Mouse (Mus musculus) CH12.LX (cell line): ENCODE results near the gene Hk2. TPM values are rescaled to one million over a fixed set of nuclear protein-coding genes. Genes with fewer than 3 reads are reported as not detected.

Experiments
- DNase-seq: peaks from one replicate; pipeline ENCODE4 v3.0.0-alpha.2; 2013; ENCODE audit errors: extremely low read depth
- H3K27ac ChIP-seq: 2 replicates; pipeline ENCODE4 v1.5.1; 2012; ENCODE audit warnings: low read depth, mild to moderate bottlenecking, control low read depth, moderate library complexity; ENCODE audit not compliant: insufficient read depth
- H3K27me3 ChIP-seq: replicated peaks from 2 replicates; pipeline ENCODE3; 2012; ENCODE audit warnings: inconsistent platforms
- H3K36me3 ChIP-seq, 2 experiments: replicated peaks in 1 of 2; 2 replicates each; pipeline versions ENCODE3 to v1.6.1; 2012; ENCODE audit warnings: inconsistent platforms in 1 of 2, low read length in 1 of 2, mild to moderate bottlenecking in 1 of 2, mixed read lengths in 1 of 2, moderate library complexity in 1 of 2; ENCODE audit not compliant: control insufficient read depth in 1 of 2, insufficient read depth in 1 of 2
- H3K4me1 ChIP-seq, 2 experiments: 2 replicates each; pipeline ENCODE4 v1.6.1; 2012; ENCODE audit warnings: inconsistent platforms in 1 of 2, moderate library complexity in 1 of 2; ENCODE audit not compliant: insufficient read depth in 2 of 2, control insufficient read depth in 1 of 2
- H3K4me2 ChIP-seq: 2 replicates; pipeline ENCODE4 v1.6.1; 2012; ENCODE audit warnings: low read depth, mild to moderate bottlenecking, control low read depth; ENCODE audit not compliant: poor library complexity, insufficient read depth, severe bottlenecking
- H3K4me3 ChIP-seq, 3 experiments: fragments of 150-350 bp in 1 of 3; sonication (generic) in 1 of 3; replicated peaks in 1 of 3; 2 replicates each; pipeline versions ENCODE3 to v1.5.1; 2011 to 2012; ENCODE audit warnings: low read depth in 2 of 3, low read length in 2 of 3, mild to moderate bottlenecking in 2 of 3, moderate library complexity in 2 of 3, control low read depth in 1 of 3, improper control_type of control experiment in 1 of 3, inconsistent platforms in 1 of 3, mixed read lengths in 1 of 3; ENCODE audit not compliant: poor library complexity in 1 of 3
- H3K79me2 ChIP-seq: replicated peaks from 2 replicates; pipeline ENCODE4 v1.6.1; 2012; ENCODE audit warnings: mild to moderate bottlenecking, moderate library complexity; ENCODE audit not compliant: control insufficient read depth, poor library complexity, insufficient read depth, severe bottlenecking; ENCODE audit errors: extremely low read depth
- H3K9ac ChIP-seq: 2 replicates; pipeline ENCODE4 v1.6.1; 2012; ENCODE audit warnings: low read depth, mild to moderate bottlenecking, control low read depth, moderate library complexity; ENCODE audit not compliant: insufficient read depth
- H3K9me3 ChIP-seq: replicated peaks from 2 replicates; pipeline ENCODE3; 2012; ENCODE audit warnings: low read length, inconsistent platforms, mixed read lengths
- BHLHE40 ChIP-seq: IDR thresholded peaks from 2 replicates; pipeline ENCODE4 v1.6.1; 2011; ENCODE audit warnings: mild to moderate bottlenecking, low read depth, low read length, improper control_type of control experiment
- CHD1 ChIP-seq: IDR thresholded peaks from 2 replicates; pipeline ENCODE4 v1.6.1; 2012; ENCODE audit warnings: low read depth, low read length, improper control_type of control experiment, inconsistent platforms
- CTCF ChIP-seq, 2 experiments: IDR thresholded peaks in 1 of 2; conservative IDR thresholded peaks in 1 of 2; 2 replicates each; pipeline ENCODE4 v1.5.1; 2011 to 2012; ENCODE audit warnings: low read depth in 2 of 2, low read length in 2 of 2, improper control_type of control experiment in 1 of 2, inconsistent platforms in 1 of 2, mild to moderate bottlenecking in 1 of 2, moderate library complexity in 1 of 2
- ELF1 ChIP-seq: IDR thresholded peaks from 2 replicates; pipeline ENCODE4 v1.6.1; 2014; ENCODE audit warnings: low read depth, mild to moderate bottlenecking, inconsistent platforms, low read length, improper control_type of control experiment
- EP300 ChIP-seq: IDR thresholded peaks from 2 replicates; pipeline ENCODE4 v1.6.1; 2011; ENCODE audit warnings: low read length, improper control_type of control experiment
- ETS1 ChIP-seq: conservative IDR thresholded peaks from 2 replicates; pipeline ENCODE4 v1.6.1; 2012; ENCODE audit warnings: low read depth, mild to moderate bottlenecking, inconsistent platforms, low read length, improper control_type of control experiment, moderate library complexity
- HCFC1 ChIP-seq: IDR thresholded peaks from 2 replicates; pipeline ENCODE4 v1.6.1; 2012; ENCODE audit warnings: low read depth, mild to moderate bottlenecking, inconsistent platforms, low read length, improper control_type of control experiment
- IRF4 ChIP-seq: IDR thresholded peaks from 2 replicates; pipeline ENCODE4 v1.6.1; 2014; ENCODE audit warnings: low read depth, mild to moderate bottlenecking, inconsistent platforms, low read length, improper control_type of control experiment
- JUN ChIP-seq: IDR thresholded peaks from 2 replicates; pipeline ENCODE4 v1.6.1; 2011; ENCODE audit warnings: low read depth, mild to moderate bottlenecking, low read length, improper control_type of control experiment, moderate library complexity; ENCODE audit not compliant: insufficient read depth
- KAT2A ChIP-seq: IDR thresholded peaks from 2 replicates; pipeline ENCODE4 v1.6.1; 2012; ENCODE audit warnings: low read length, improper control_type of control experiment, inconsistent platforms; ENCODE audit not compliant: insufficient replicate concordance
- MAFK ChIP-seq: IDR thresholded peaks from 2 replicates; pipeline ENCODE4 v1.6.1; 2011; ENCODE audit warnings: low read length, improper control_type of control experiment; ENCODE audit not compliant: insufficient replicate concordance
- MXI1 ChIP-seq: IDR thresholded peaks from 2 replicates; pipeline ENCODE4 v1.6.1; 2011; ENCODE audit warnings: mild to moderate bottlenecking, low read depth, low read length, improper control_type of control experiment
- MYC ChIP-seq: IDR thresholded peaks from 2 replicates; pipeline ENCODE4 v1.6.1; 2011; ENCODE audit warnings: low read depth, mild to moderate bottlenecking, improper control_type of control experiment, low read length
- NELFE ChIP-seq: IDR thresholded peaks from 2 replicates; pipeline ENCODE4 v1.6.1; 2011; ENCODE audit warnings: low read depth, low read length, improper control_type of control experiment
- NRF1 ChIP-seq: IDR thresholded peaks from 2 replicates; pipeline ENCODE4 v1.6.1; 2014; ENCODE audit warnings: low read depth, mild to moderate bottlenecking, inconsistent platforms, low read length, improper control_type of control experiment, moderate library complexity
- PAX5 ChIP-seq: IDR thresholded peaks from 2 replicates; pipeline ENCODE4 v1.6.1; 2012; ENCODE audit warnings: low read length, inconsistent platforms, mixed read lengths
- POLR2A ChIP-seq: IDR thresholded peaks from 2 replicates; pipeline ENCODE4 v1.6.1; 2011; ENCODE audit warnings: low read depth, mild to moderate bottlenecking, improper control_type of control experiment, low read length
- POLR2AphosphoS2 ChIP-seq: IDR thresholded peaks from 2 replicates; pipeline ENCODE4 v1.6.1; 2011; ENCODE audit warnings: low read depth, low read length, improper control_type of control experiment
- RAD21 ChIP-seq: IDR thresholded peaks from 2 replicates; pipeline ENCODE4 v1.6.1; 2011; ENCODE audit warnings: low read depth, mild to moderate bottlenecking, low read length, improper control_type of control experiment, moderate library complexity
- SIN3A ChIP-seq: IDR thresholded peaks from 2 replicates; pipeline ENCODE4 v1.6.1; 2012; ENCODE audit warnings: low read length, improper control_type of control experiment, inconsistent platforms
- TCF12 ChIP-seq: IDR thresholded peaks from 2 replicates; pipeline ENCODE4 v1.6.1; 2014; ENCODE audit warnings: low read depth, mild to moderate bottlenecking, inconsistent platforms, low read length, improper control_type of control experiment
- USF1 ChIP-seq: IDR thresholded peaks from 2 replicates; pipeline ENCODE4 v1.6.1; 2014; ENCODE audit warnings: low read depth, mild to moderate bottlenecking, inconsistent platforms, low read length, improper control_type of control experiment
- ZKSCAN1 ChIP-seq: IDR thresholded peaks from 2 replicates; pipeline ENCODE4 v1.6.1; 2012; ENCODE audit warnings: low read depth, inconsistent platforms, low read length, improper control_type of control experiment, borderline replicate concordance
- ZMIZ1 ChIP-seq: IDR thresholded peaks from 2 replicates; pipeline ENCODE4 v1.6.1; 2012; ENCODE audit warnings: low read depth, mild to moderate bottlenecking, inconsistent platforms, low read length, improper control_type of control experiment
- ZNF384 ChIP-seq: IDR thresholded peaks from 2 replicates; pipeline ENCODE4 v1.6.1; 2012; ENCODE audit warnings: low read depth, low read length, improper control_type of control experiment, inconsistent platforms
- dilution Hi-C: fragments of 300-500 bp; cut with MboI; formaldehyde crosslinking; loops from 2 replicates; pipeline ENCODE4 v1.14.3; 2020; ENCODE audit warnings: low sequenced_read_pairs; ENCODE audit not compliant: extremely low pct_unique_long_range_greater_than_20kb, extremely low pct_ligation_motif_present
- in situ Hi-C: fragments of 300-500 bp; cut with MboI; formaldehyde crosslinking; loops from 3 replicates; pipeline ENCODE4 v1.14.3; 2019; ENCODE audit warnings: low sequenced_read_pairs, low pct_ligation_motif_present, low pct_unique_long_range_greater_than_20kb, mixed read lengths
- polyA plus RNA-seq: library from polyadenylated mRNA; unstranded; fragments of >175 nt; gene quantifications from 2 replicates; pipeline ENCODE4 v1.2.1, GENCODE M21; 2012; ENCODE audit warnings: low read depth; ENCODE audit not compliant: insufficient read length
- total RNA-seq, 2 experiments: library from RNA; depleted of rRNA; stranded (reverse); fragments of 300-350 nt in 1 of 2; fragments of >200 nt in 1 of 2; gene quantifications; 2 replicates each; pipeline ENCODE4 v1.2.3; 2012 to 2014

The Hk2 gene
- total and polyA plus RNA-seq, 3 experiments = 64.2 to 149 (median 75.3) TPM

- in situ Hi-C loops (no loop called here), dilution Hi-C loops (no loop called here)
- DNase-seq = no peak
- H3K79me2 ChIP-seq = peaks cover 98% of the 10 kb centered on the region
- H3K4me1 ChIP-seq = peaks cover 24 to 77% of the 10 kb centered on the region in 2 experiments
- H3K27me3 ChIP-seq = no peaks in the 10 kb centered on the region
- TF ChIP-seq ZKSCAN1 = no peak
- TF ChIP-seq POLR2A = no peak
- no peak for TF ChIP-seq IRF4
- TF ChIP-seq TCF12 = no peak
- TF ChIP-seq ETS1 = no peak
- no peak for TF ChIP-seq SIN3A
- no peak for TF ChIP-seq BHLHE40
- TF ChIP-seq JUN = no peak
- TF ChIP-seq USF1 = no peak
- TF ChIP-seq MAFK = no peak
- TF ChIP-seq HCFC1 = no peak
- no peak for TF ChIP-seq PAX5
- TF ChIP-seq NRF1 = no peak
- TF ChIP-seq CHD1 = no peak
- TF ChIP-seq ZMIZ1 = no peak
- TF ChIP-seq MYC = no peak
- no peak for TF ChIP-seq NELFE
- no peak for TF ChIP-seq ELF1
- no peak for TF ChIP-seq EP300
- no peak overlapping the region for H3K9ac ChIP-seq
- H3K36me3 ChIP-seq = peaks cover 0 to 39% of the 10 kb centered on the region in 2 experiments
- no peaks in the 10 kb centered on the region for H3K9me3 ChIP-seq
- H3K4me2 ChIP-seq = no peak overlapping the region
- no peak overlapping the region for H3K4me3 ChIP-seq
- H3K27ac ChIP-seq = no peak overlapping the region
Observed at GRCm38 (mm10) chr6:82767734-82768586, 6.3 kb downstream of the Hk2 start.

- Histone ChIP-seq H3K79me2 (peaks cover 98% of the 10 kb centered on the region), H3K9ac (no peak overlapping the region), H3K4me1 (peaks cover 31 to 88% of the 10 kb centered on the region in 2 experiments)
- no peak for DNase-seq
- TF ChIP-seq PAX5 (no peak), IRF4 (no peak), ELF1 (no peak), SIN3A (peak; percentile 44; the same call in 1 of the 2 replicates), JUN (no peak), NELFE (no peak), POLR2AphosphoS2 (no peak), KAT2A (no peak), ZNF384 (no peak), HCFC1 (no peak), CTCF (conservative IDR thresholded peaks at IDR 0.05 in 1 of 2, IDR thresholded peaks at IDR 0.05 in 1 of 2; ENCODE audit: low read depth in 2 of 2, low read length in 2 of 2) (no peak), RAD21 (no peak), ZKSCAN1 (no peak), ETS1 (no peak), MYC (no peak), NRF1 (no peak), MXI1 (peak; percentile 36; the same call in 1 of the 2 replicates)
- TF ChIP-seq, all 38 proteins: peak for 2
- H3K27ac ChIP-seq = peak overlapping the region; percentile 42; the same call in 1 of the 2 replicates
- H3K27me3 ChIP-seq = no peaks in the 10 kb centered on the region
- dilution Hi-C loops = no loop called here
- H3K9me3 ChIP-seq = no peaks in the 10 kb centered on the region
- in situ Hi-C loops = no loop called here
- H3K36me3 ChIP-seq = peaks cover 0 to 49% of the 10 kb centered on the region in 2 experiments
- H3K4me2 ChIP-seq = peak overlapping the region; percentile 60; the same call in 1 of the 2 replicates
- H3K4me3 ChIP-seq = peak overlapping the region in 1 of 3 experiments; percentile 15
Observed at GRCm38 (mm10) chr6:82766636-82767035, 7.6 kb downstream of the Hk2 start.
